Mouse (Mus musculus) G1E (cell line): ENCODE results near the gene Isg15.

ENCODE experiments used
- CTCF ChIP-seq: IDR thresholded peaks from 2 replicates; pipeline ENCODE4 v1.5.1; 2012; ENCODE audit warnings: low read depth, low read length, inconsistent platforms, mixed read lengths
- TAL1 ChIP-seq: conservative IDR thresholded peaks from 2 replicates; pipeline ENCODE4 v1.6.1; 2012; ENCODE audit warnings: low read depth, low read length, inconsistent platforms, mixed read lengths

DNA sequence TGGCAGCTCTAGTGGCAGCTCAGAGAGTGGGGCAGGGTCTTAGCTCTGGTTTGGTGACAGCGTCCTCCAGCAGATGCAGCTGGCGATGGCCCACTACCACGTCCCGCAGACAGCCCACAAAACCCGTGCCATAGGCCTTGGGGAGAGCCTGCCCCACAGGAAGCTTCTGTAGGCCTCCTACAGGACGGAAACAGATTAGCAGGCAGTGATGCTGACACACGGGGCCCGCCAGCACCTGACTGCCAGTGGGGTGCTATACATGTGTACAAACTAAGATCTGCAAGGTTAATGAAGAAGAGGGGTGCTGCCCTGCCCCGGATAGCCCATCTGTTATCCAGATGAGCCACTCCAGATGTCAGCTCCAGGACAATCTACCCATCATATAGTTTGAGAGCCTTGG, 34.1 kb downstream of the Isg15 start:
- no peak for TF ChIP-seq CTCF
- TF ChIP-seq TAL1: no peak
